Mouse (Mus musculus): ENCODE results near the gene Pts. TPM values are rescaled to one million over a fixed set of nuclear protein-coding genes. Genes with fewer than 3 reads are reported as not detected.

The Pts gene
- total and polyA plus RNA-seq, 3 experiments: 24.8 to 30.2 (median 28.7) TPM

DNA sequence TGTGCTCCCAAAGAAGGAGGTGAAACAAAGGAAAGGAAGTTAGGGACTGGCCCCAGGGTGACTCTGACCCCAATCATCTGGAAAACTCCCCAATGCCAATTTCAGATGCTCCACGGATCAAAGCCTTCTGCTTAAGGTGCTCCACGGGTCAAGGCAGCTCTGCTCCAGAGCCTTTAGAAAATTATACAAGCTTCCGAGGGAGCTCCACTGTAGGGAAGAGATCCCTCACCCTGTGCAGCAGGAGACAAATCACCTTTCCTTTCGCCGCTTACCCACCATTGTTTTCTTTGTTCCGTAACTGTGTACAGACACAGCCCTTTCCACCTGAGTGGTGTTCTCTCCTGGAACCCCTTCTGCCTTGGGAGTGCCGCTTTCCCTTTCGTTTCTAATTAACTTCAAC, 52.8 kb downstream of the Pts start:
- no peak overlapping the region for H3K4me3 ChIP-seq
- H3K4me1 ChIP-seq (ENCODE audit: control insufficient read depth, insufficient read depth, low read length): no peaks in the 10 kb centered on the region
- no peak overlapping the region for H3K27ac ChIP-seq
- WGBS: 81% methylated on average over 8 of the region's 8 CpGs
- H3K36me3 ChIP-seq (ENCODE audit: control insufficient read depth, insufficient read depth, low read length): no peaks in the 10 kb centered on the region
- intact Hi-C loops (cut with DNase I): no loop called here
- H3K9ac ChIP-seq (ENCODE audit: low read depth, low read length): no peak overlapping the region
- no peaks in the 10 kb centered on the region for H3K79me2 ChIP-seq (replicated peaks; ENCODE audit: control insufficient read depth, insufficient read depth, low read length)
- DNase-seq: no peak
- no peak for TF ChIP-seq CTCF (IDR thresholded peaks at IDR 0.05)
- no peak for TF ChIP-seq EP300 (IDR thresholded peaks at IDR 0.05; ENCODE audit: insufficient read depth, low read depth, low read length)
- TF ChIP-seq POLR2A (IDR thresholded peaks at IDR 0.05; ENCODE audit: insufficient read depth, low read depth, low read length): no peak
- no peaks in the 10 kb centered on the region for H3K27me3 ChIP-seq (ENCODE audit: control insufficient read depth, insufficient read depth, low read length)

- 74% methylated on average over 7 of the region's 7 CpGs for WGBS
- intact Hi-C loops (cut with DNase I): no loop called here
- no peak for DNase-seq
These were observed 53.2 kb downstream of the Pts start for GRCm38 (mm10) chr9:50475318-50475717.

More at GRCm38 (mm10) chr9:50475318-50475717, 53.2 kb downstream of the Pts start:
- no peak for TF ChIP-seq POLR2A (IDR thresholded peaks at IDR 0.05; ENCODE audit: insufficient read depth, low read depth, low read length)
- no peak for TF ChIP-seq EP300 (IDR thresholded peaks at IDR 0.05; ENCODE audit: insufficient read depth, low read depth, low read length)
- no peak for TF ChIP-seq CTCF (IDR thresholded peaks at IDR 0.05)
- no peaks in the 10 kb centered on the region for H3K27me3 ChIP-seq (ENCODE audit: control insufficient read depth, insufficient read depth, low read length)
- H3K79me2 ChIP-seq (replicated peaks; ENCODE audit: control insufficient read depth, insufficient read depth, low read length): no peaks in the 10 kb centered on the region
- H3K4me1 ChIP-seq (ENCODE audit: control insufficient read depth, insufficient read depth, low read length): no peaks in the 10 kb centered on the region
- H3K36me3 ChIP-seq (ENCODE audit: control insufficient read depth, insufficient read depth, low read length): no peaks in the 10 kb centered on the region
- H3K9ac ChIP-seq (ENCODE audit: low read depth, low read length): no peak overlapping the region
- no peak overlapping the region for H3K4me3 ChIP-seq
- no peak overlapping the region for H3K27ac ChIP-seq

Other genes starting within 250 kb of the Pts start
- gene Rpl10-ps3, start 183.8 kb downstream of the Pts start, total RNA-seq (2021): 100 to 1,000 TPM; 477 to 494 TPM
- 69.3 and 113 TPM in 2 replicates for gene Rpl10-ps3, start 183.8 kb downstream of the Pts start, polyA plus RNA-seq (2012; rRNA removed)
- 1 to 10 TPM in 1 of 2 experiments, under 1 TPM in 1; 0.82 to 2.0 TPM for gene Plet1, start 34.2 kb downstream of the Pts start, total RNA-seq (2021)
- 2.5 and 4.0 TPM in 2 replicates for gene Plet1, start 34.2 kb downstream of the Pts start, polyA plus RNA-seq (2012; rRNA removed)
- 1 to 10 TPM; 1.0 to 1.2 TPM for gene Il18, start 26.1 kb upstream of the Pts start, total RNA-seq (2021)
- 0.53 and 1.6 TPM in 2 replicates for gene Il18, start 26.1 kb upstream of the Pts start, polyA plus RNA-seq (2012; rRNA removed)
- under 1 TPM; 0.39 to 0.50 TPM for gene Bco2, start 26.5 kb upstream of the Pts start, total RNA-seq (2021)
- 0.32 and 0.33 TPM in 2 replicates for gene Bco2, start 26.5 kb upstream of the Pts start, polyA plus RNA-seq (2012; rRNA removed)
- gene Tex12, start 32.6 kb upstream of the Pts start, total RNA-seq (2021): not detected
- not detected in 2 replicates for gene Tex12, start 32.6 kb upstream of the Pts start, polyA plus RNA-seq (2012; rRNA removed)
- 100 to 1,000 TPM; 593 to 673 TPM for gene Sdhd, start 75.1 kb upstream of the Pts start, total RNA-seq (2021)
- gene Sdhd, start 75.1 kb upstream of the Pts start, polyA plus RNA-seq (2012; rRNA removed): 722 and 984 TPM in 2 replicates
- gene Timm8b, start 75.2 kb upstream of the Pts start, total RNA-seq (2021): 100 to 1,000 TPM; 251 to 294 TPM
- 289 and 341 TPM in 2 replicates for gene Timm8b, start 75.2 kb upstream of the Pts start, polyA plus RNA-seq (2012; rRNA removed)
- gene Pih1d2, start 88.6 kb upstream of the Pts start, total RNA-seq (2021): under 1 TPM in 1 of 2 experiments, not detected in 1; 0.31 TPM
- 0.50 and 0.66 TPM in 2 replicates for gene Pih1d2, start 88.6 kb upstream of the Pts start, polyA plus RNA-seq (2012; rRNA removed)
- gene Nkapd1, start 88.7 kb upstream of the Pts start, total RNA-seq (2021): 10 to 100 TPM; 11.9 to 13.2 TPM
- 3.1 and 4.6 TPM in 2 replicates for gene Nkapd1, start 88.7 kb upstream of the Pts start, polyA plus RNA-seq (2012; rRNA removed)
- 100 to 1,000 TPM; 364 to 415 TPM for gene Dlat, start 131.1 kb upstream of the Pts start, total RNA-seq (2021)
- gene Dlat, start 131.1 kb upstream of the Pts start, polyA plus RNA-seq (2012; rRNA removed): 175 and 243 TPM in 2 replicates
- 1 to 10 TPM; 3.4 to 5.4 TPM for gene Dixdc1, start 210.8 kb upstream of the Pts start, total RNA-seq (2021)
- gene Dixdc1, start 210.8 kb upstream of the Pts start, polyA plus RNA-seq (2012; rRNA removed): 2.6 and 4.9 TPM in 2 replicates
- gene 2310030G06Rik, start 217.8 kb upstream of the Pts start, total RNA-seq (2021): 1 to 10 TPM; 2.9 to 4.3 TPM
- 5.6 and 7.4 TPM in 2 replicates for gene 2310030G06Rik, start 217.8 kb upstream of the Pts start, polyA plus RNA-seq (2012; rRNA removed)
- 1,000 to 10,000 TPM; 2,783 to 3,339 TPM for gene Cryab, start 222.6 kb upstream of the Pts start, total RNA-seq (2021)
- gene Cryab, start 222.6 kb upstream of the Pts start, polyA plus RNA-seq (2012; rRNA removed): 3,110 and 4,349 TPM in 2 replicates
- 100 to 1,000 TPM; 131 to 139 TPM for gene Hspb2, start 223.6 kb upstream of the Pts start, total RNA-seq (2021)
- 201 and 224 TPM in 2 replicates for gene Hspb2, start 223.6 kb upstream of the Pts start, polyA plus RNA-seq (2012; rRNA removed)
- 1 to 10 TPM; 4.7 to 5.1 TPM for gene Fdxacb1, start 239.5 kb upstream of the Pts start, total RNA-seq (2021)
- gene Fdxacb1, start 239.5 kb upstream of the Pts start, polyA plus RNA-seq (2012; rRNA removed): 3.4 and 5.2 TPM in 2 replicates
- 1 to 10 TPM; 9.6 to 9.9 TPM for gene Alg9, start 246.3 kb upstream of the Pts start, total RNA-seq (2021)
- gene Alg9, start 246.3 kb upstream of the Pts start, polyA plus RNA-seq (2012; rRNA removed): 13.4 and 19.9 TPM in 2 replicates
- gene 1110032A03Rik, start 246.8 kb upstream of the Pts start, total RNA-seq (2021): 10 to 100 TPM; 11.8 to 12.1 TPM
- 34.5 and 39.0 TPM in 2 replicates for gene 1110032A03Rik, start 246.8 kb upstream of the Pts start, polyA plus RNA-seq (2012; rRNA removed)